Comparison of ENCODE assay signal across 8 mouse cellular contexts in genomic region chr9:85328259-85328658, GRCm38 (mm10). TPM values are rescaled to one million over a fixed set of nuclear protein-coding genes. Genes with fewer than 3 reads are reported as not detected.
DNase-seq lines count a peak whose midpoint lies in the region; ATAC-seq and TF ChIP-seq lines count a peak whose summit lies in the region.

No protein-coding gene starts in this region.

- DNase-seq in 3T3-L1 (ENCODE audit: low read depth, low spot score), result peak; percentile 80
- DNase-seq in adrenal gland, postnatal 25 days, result peak; percentile 92
- peak; percentile 77 to 90 for DNase-seq in heart, adult 9 months (ENCODE audit: low spot score in 2 of 2)
- peak; percentile 91 for DNase-seq in kidney, adult 9 months
- peak; percentile 88 for DNase-seq in limb, embryonic 14.5 days (ENCODE audit: low spot score)
- DNase-seq in spleen, postnatal 10 days (ENCODE audit: low spot score in 2 of 2), result peak; percentile 77 to 87

- no peaks in the 10 kb centered on the region for H3K9me3 ChIP-seq in embryonic facial prominence, embryonic 15.5 days (replicated peaks)
- no peaks in the 10 kb centered on the region for H3K9me3 ChIP-seq in limb, embryonic 14.5 days (ENCODE audit: control insufficient read depth, low read length)
- no peaks in the 10 kb centered on the region for H3K9me3 ChIP-seq in midbrain, embryonic 16.5 days (replicated peaks; ENCODE audit: control insufficient read depth, low read length, poor library complexity, severe bottlenecking)

- peaks cover 23% of the 10 kb centered on the region for H3K4me1 ChIP-seq in embryonic facial prominence, embryonic 15.5 days
- H3K4me1 ChIP-seq in limb, embryonic 14.5 days (ENCODE audit: control insufficient read depth, insufficient read depth, low read length), result no peaks in the 10 kb centered on the region
- peaks cover 6% of the 10 kb centered on the region for H3K4me1 ChIP-seq in midbrain, embryonic 16.5 days (ENCODE audit: control insufficient read depth, insufficient read depth, low read length)

- ATAC-seq in embryonic facial prominence, embryonic 15.5 days (ENCODE audit: insufficient number of reproducible peaks, low FRiP score, low TSS enrichment, low read depth), result peak; percentile 10; the same call in 1 of the 2 replicates
- ATAC-seq in limb, embryonic 14.5 days (ENCODE audit: low FRiP score, low read depth), result peak; percentile 53; the same call in 1 of the 2 replicates
- ATAC-seq in midbrain, embryonic 16.5 days, result peak; percentile 68

- TF ChIP-seq POLR2A in limb, embryonic 14.5 days (IDR thresholded peaks at IDR 0.05; ENCODE audit: borderline replicate concordance, extremely low read depth, insufficient read depth, insufficient read length), result 0 out of 2 replicates have a peak, but pooled peaks have one; percentile 15

- peak overlapping the region; percentile 54 for H3K9ac ChIP-seq in embryonic facial prominence, embryonic 15.5 days
- H3K9ac ChIP-seq in limb, embryonic 14.5 days (ENCODE audit: low read depth, low read length, severe bottlenecking), result peak overlapping the region; percentile 70
- H3K9ac ChIP-seq in midbrain, embryonic 16.5 days (ENCODE audit: low read depth, low read length), result peak overlapping the region; percentile 58

- H3K27me3 ChIP-seq in embryonic facial prominence, embryonic 15.5 days, result peaks cover 10% of the 10 kb centered on the region; the same call in 1 of the 2 replicates
- 0 out of 2 replicates have a peak, but pooled peaks cover 2% of the 10 kb centered on the region for H3K27me3 ChIP-seq in limb, embryonic 14.5 days (ENCODE audit: control insufficient read depth, insufficient read depth, low read length)
- no peaks in the 10 kb centered on the region for H3K27me3 ChIP-seq in midbrain, embryonic 16.5 days (ENCODE audit: control insufficient read depth, insufficient read depth, low read depth, low read length)

- H3K4me2 ChIP-seq in embryonic facial prominence, embryonic 15.5 days (replicated peaks), result peak overlapping the region; percentile 85
- H3K4me2 ChIP-seq in limb, embryonic 14.5 days (replicated peaks; ENCODE audit: low read depth, low read length, severe bottlenecking), result peak overlapping the region; percentile 91
- H3K4me2 ChIP-seq in midbrain, embryonic 16.5 days (ENCODE audit: low read length), result peak overlapping the region; percentile 63

- no peaks in the 10 kb centered on the region for H3K36me3 ChIP-seq in embryonic facial prominence, embryonic 15.5 days
- peaks cover 9% of the 10 kb centered on the region; the same call in 1 of the 2 replicates for H3K36me3 ChIP-seq in limb, embryonic 14.5 days (ENCODE audit: control insufficient read depth, insufficient read depth, low read length)
- no peaks in the 10 kb centered on the region for H3K36me3 ChIP-seq in midbrain, embryonic 16.5 days (ENCODE audit: control insufficient read depth, insufficient read depth, low read length)

- peak overlapping the region; percentile 85 for H3K27ac ChIP-seq in embryonic facial prominence, embryonic 15.5 days (replicated peaks)
- H3K27ac ChIP-seq in limb, embryonic 14.5 days (replicated peaks; ENCODE audit: low read depth, low read length), result peak overlapping the region; percentile 86
- no peak overlapping the region; the same call in 1 of the 2 replicates for H3K27ac ChIP-seq in midbrain, embryonic 16.5 days (ENCODE audit: low read length)

- 3% methylated on average over 16 of the region's 16 CpGs for WGBS in embryonic facial prominence, embryonic 15.5 days
- 1% methylated on average over 16 of the region's 16 CpGs for WGBS in limb, embryonic 14.5 days
- WGBS in midbrain, embryonic 16.5 days, result 2% methylated on average over 16 of the region's 16 CpGs

- H3K4me3 ChIP-seq in embryonic facial prominence, embryonic 15.5 days (replicated peaks), result peak overlapping the region; percentile 61
- H3K4me3 ChIP-seq in limb, embryonic 14.5 days (replicated peaks; ENCODE audit: low read length), result peak overlapping the region; percentile 65
- H3K4me3 ChIP-seq in midbrain, embryonic 16.5 days (ENCODE audit: low read depth, low read length), result peak overlapping the region; percentile 69

RNA-seq across cellular contexts. Expression of gene Tent5a, which starts 1.1 kb away (rescaled TPM):
- 10.7 and 10.8 TPM in 2 replicates for total RNA-seq in adrenal gland, postnatal 25 days (2021)
- 25.3 and 26.0 TPM in 2 replicates for polyA plus RNA-seq in embryonic facial prominence, embryonic 15.5 days (2015; fragmentation: Nextera tagmentation; extraction: Ambion mirVana)
- polyA plus RNA-seq in limb, embryonic 14.5 days (2012; rRNA removed), result 18.1 and 18.5 TPM in 2 replicates
- polyA plus RNA-seq in limb, embryonic 14.5 days (2014; fragmentation: Nextera tagmentation; extraction: Ambion mirVana), result 29.3 and 32.4 TPM in 2 replicates
- polyA plus RNA-seq in midbrain, embryonic 16.5 days (2015; fragmentation: Nextera tagmentation; extraction: Ambion mirVana), result 5.4 and 5.7 TPM in 2 replicates

RNA-seq across cellular contexts. Expression of gene Gm11114, which starts 15.7 kb away (rescaled TPM):
- total RNA-seq in adrenal gland, postnatal 25 days (2021), result not detected in 2 replicates
- polyA plus RNA-seq in embryonic facial prominence, embryonic 15.5 days (2015; fragmentation: Nextera tagmentation; extraction: Ambion mirVana), result not detected in 2 replicates
- not detected in 2 replicates for polyA plus RNA-seq in limb, embryonic 14.5 days (2012; rRNA removed)
- polyA plus RNA-seq in limb, embryonic 14.5 days (2014; fragmentation: Nextera tagmentation; extraction: Ambion mirVana), result not detected in 2 replicates
- not detected in 2 replicates for polyA plus RNA-seq in midbrain, embryonic 16.5 days (2015; fragmentation: Nextera tagmentation; extraction: Ambion mirVana)

Comparison
In these comparisons a context has a peak if more than half of its experiments do, and no peak if none do; other contexts are left out.
1. ATAC-seq: peak in every context shown above with its lines; median percentile 68 in midbrain, embryonic 16.5 days; 53 in limb, embryonic 14.5 days; 10 in embryonic facial prominence, embryonic 15.5 days.